Mouse (Mus musculus) midbrain, embryonic 13.5 days (tissue): ENCODE measurements around the gene Acsm1. TPM values are rescaled to one million over a fixed set of nuclear protein-coding genes. Genes with fewer than 3 reads are reported as not detected.
"Not testable (repeated sequence)": the region's sequence is repeated elsewhere in the genome, so short reads cannot be mapped to it uniquely, and the experiment has no call there.

Source experiments
- ATAC-seq: fragments of 200-750 bp; cut with Nextera tagmentation; 2 replicates; pipeline ENCODE4 v1.8.0; 2017; ENCODE audit warnings: mild to moderate bottlenecking, moderate TSS enrichment, moderate library complexity
- H3K27ac ChIP-seq: fragments of 300-500 bp; sonication (generic); 2 replicates; pipeline ENCODE4 v1.5.1; 2015; ENCODE audit warnings: inconsistent platforms, mild to moderate bottlenecking, moderate library complexity
- H3K27me3 ChIP-seq: fragments of 300-500 bp; sonication (generic); 2 replicates; pipeline ENCODE4 v1.6.1; 2015; ENCODE audit warnings: mild to moderate bottlenecking, inconsistent platforms
- H3K36me3 ChIP-seq: fragments of 300-500 bp; sonication (generic); 2 replicates; pipeline ENCODE4 v1.6.1; 2015; ENCODE audit warnings: mild to moderate bottlenecking, inconsistent platforms
- H3K4me1 ChIP-seq: fragments of 300-500 bp; sonication (generic); replicated peaks from 2 replicates; pipeline ENCODE4 v1.6.1; 2015; ENCODE audit warnings: inconsistent platforms
- H3K4me2 ChIP-seq: fragments of 300-500 bp; sonication (generic); replicated peaks from 2 replicates; pipeline ENCODE4 v1.6.1; 2015; ENCODE audit warnings: moderate library complexity, mild to moderate bottlenecking, inconsistent platforms
- H3K4me3 ChIP-seq: fragments of 300-500 bp; sonication (generic); replicated peaks from 2 replicates; pipeline ENCODE4 v1.5.1; 2015; ENCODE audit warnings: mild to moderate bottlenecking, inconsistent platforms
- H3K9ac ChIP-seq: fragments of 300-500 bp; sonication (generic); replicated peaks from 2 replicates; pipeline ENCODE4 v1.6.1; 2015; ENCODE audit warnings: mild to moderate bottlenecking, inconsistent platforms
- H3K9me3 ChIP-seq: fragments of 300-500 bp; sonication (generic); 2 replicates; pipeline ENCODE4 v1.6.1; 2016; ENCODE audit warnings: mild to moderate bottlenecking, inconsistent platforms
- WGBS: fragments of 180-500 bp; shearing (Covaris S2); methylation state at CpG from one replicate; pipeline ENCODE4 v1.1.7; 2015; 5-methylcytosine and 5-hydroxymethylcytosine counted together
- polyA plus RNA-seq: library from polyadenylated mRNA; unstranded; fragments of >200 nt; fragmentation: Nextera tagmentation; extraction: Ambion mirVana; gene quantifications from 2 replicates; pipeline ENCODE4 v1.2.1, GENCODE M21; 2015

The Acsm1 gene
- not detected in 2 replicates for polyA plus RNA-seq

- no peak within 1 kb of the TSS for H3K4me3 ChIP-seq
- H3K36me3 ChIP-seq, result no peaks in the 10 kb centered on the region
- no peak within 1 kb of the TSS for H3K27ac ChIP-seq
- H3K4me2 ChIP-seq, result no peak within 1 kb of the TSS
- no peaks in the 10 kb centered on the region for H3K9me3 ChIP-seq
- ATAC-seq, result no peak
- no peaks in the 10 kb centered on the region for H3K27me3 ChIP-seq
- 89% methylated on average over 5 of the region's 5 CpGs for WGBS
- H3K9ac ChIP-seq, result no peak within 1 kb of the TSS
- no peaks in the 10 kb centered on the region for H3K4me1 ChIP-seq
Observed at GRCm38 (mm10) chr7:119606664-119607076, at the start of gene Acsm1. TSS of gene Acsm1 (plus strand) at chr7:119607026.

- no peak for ATAC-seq
- H3K9me3 ChIP-seq, result no peaks in the 10 kb centered on the region
- H3K9ac ChIP-seq, result no peak overlapping the region
- H3K4me1 ChIP-seq, result no peaks in the 10 kb centered on the region
- H3K36me3 ChIP-seq, result no peaks in the 10 kb centered on the region
- H3K27me3 ChIP-seq, result no peaks in the 10 kb centered on the region
- no peak overlapping the region for H3K27ac ChIP-seq
- no peak overlapping the region for H3K4me3 ChIP-seq
- 88% methylated on average over 3 of the region's 3 CpGs for WGBS
- H3K4me2 ChIP-seq, result no peak overlapping the region
Observed at GRCm38 (mm10) chr7:119559789-119560451, 46.9 kb upstream of the Acsm1 start.

- H3K9ac ChIP-seq, result no peak overlapping the region
- H3K9me3 ChIP-seq, result no peaks in the 10 kb centered on the region
- H3K27me3 ChIP-seq, result no peaks in the 10 kb centered on the region
- no peak overlapping the region for H3K4me2 ChIP-seq
- H3K4me1 ChIP-seq, result no peaks in the 10 kb centered on the region
- H3K36me3 ChIP-seq, result no peaks in the 10 kb centered on the region
- no peak for ATAC-seq
- no peak overlapping the region for H3K4me3 ChIP-seq
- 86% methylated on average over 3 of the region's 3 CpGs for WGBS
- no peak overlapping the region for H3K27ac ChIP-seq
Observed at GRCm38 (mm10) chr7:119560452-119560835, 46.4 kb upstream of the Acsm1 start.

- H3K27ac ChIP-seq, result no peak overlapping the region
- H3K4me1 ChIP-seq, result no peaks in the 10 kb centered on the region
- no peaks in the 10 kb centered on the region for H3K27me3 ChIP-seq
- H3K4me3 ChIP-seq, result no peak overlapping the region
- H3K9ac ChIP-seq, result no peak overlapping the region
- no peak overlapping the region for H3K4me2 ChIP-seq
- no peak for ATAC-seq
- H3K36me3 ChIP-seq, result no peaks in the 10 kb centered on the region
- no peaks in the 10 kb centered on the region for H3K9me3 ChIP-seq
- 63% methylated on average over 4 of the region's 4 CpGs for WGBS
Observed at GRCm38 (mm10) chr7:119561441-119561840, 45.4 kb upstream of the Acsm1 start.

GRCm38 (mm10) chr7:119562476-119562875, 44.4 kb upstream of the Acsm1 start:
- not testable (repeated sequence) for H3K4me3 ChIP-seq, H3K9ac ChIP-seq, H3K4me1 ChIP-seq, H3K27me3 ChIP-seq, H3K36me3 ChIP-seq, H3K27ac ChIP-seq, H3K4me2 ChIP-seq, H3K9me3 ChIP-seq, ATAC-seq
- WGBS, result 86% methylated on average over 2 of the region's 2 CpGs

- ATAC-seq, result no peak
- H3K27ac ChIP-seq, result no peak overlapping the region
- 90% methylated on average over 3 of the region's 3 CpGs for WGBS
Observed at GRCm38 (mm10) chr7:119594530-119595107, 12.2 kb upstream of the Acsm1 start.

GRCm38 (mm10) chr7:119595306-119595705, 11.5 kb upstream of the Acsm1 start:
- no peak overlapping the region for H3K27ac ChIP-seq
- H3K4me2 ChIP-seq, result no peak overlapping the region
- H3K36me3 ChIP-seq, result no peaks in the 10 kb centered on the region
- H3K9ac ChIP-seq, result no peak overlapping the region
- H3K27me3 ChIP-seq, result no peaks in the 10 kb centered on the region
- no peaks in the 10 kb centered on the region for H3K9me3 ChIP-seq
- no peak for ATAC-seq
- H3K4me3 ChIP-seq, result no peak overlapping the region
- WGBS, result 44% methylated on average over 1 of the region's 1 CpGs
- no peaks in the 10 kb centered on the region for H3K4me1 ChIP-seq

More at GRCm38 (mm10) chr7:119594530-119595107, 12.2 kb upstream of the Acsm1 start:
- Histone ChIP-seq H3K27me3 (no peaks in the 10 kb centered on the region), H3K4me3 (no peak overlapping the region), H3K36me3 (no peaks in the 10 kb centered on the region), H3K9ac (no peak overlapping the region), H3K4me2 (no peak overlapping the region), H3K4me1 (no peaks in the 10 kb centered on the region), H3K9me3 (no peaks in the 10 kb centered on the region)

- H3K9me3 ChIP-seq, result no peaks in the 10 kb centered on the region
- H3K27me3 ChIP-seq, result no peaks in the 10 kb centered on the region
- no peaks in the 10 kb centered on the region for H3K4me1 ChIP-seq
- ATAC-seq, result no peak
- H3K4me3 ChIP-seq, result no peak overlapping the region
- H3K9ac ChIP-seq, result no peak overlapping the region
- 78% methylated on average over 2 of the region's 2 CpGs for WGBS
- H3K27ac ChIP-seq, result no peak overlapping the region
- H3K4me2 ChIP-seq, result no peak overlapping the region
- no peaks in the 10 kb centered on the region for H3K36me3 ChIP-seq
Observed at GRCm38 (mm10) chr7:119596536-119596935, 10.3 kb upstream of the Acsm1 start.

- H3K36me3 ChIP-seq, result no peaks in the 10 kb centered on the region
- WGBS, result 82% methylated on average over 2 of the region's 2 CpGs
- H3K9me3 ChIP-seq, result no peaks in the 10 kb centered on the region
- no peaks in the 10 kb centered on the region for H3K27me3 ChIP-seq
- no peak for ATAC-seq
- H3K9ac ChIP-seq, result no peak overlapping the region
- no peak overlapping the region for H3K27ac ChIP-seq
- H3K4me1 ChIP-seq, result no peaks in the 10 kb centered on the region
- no peak overlapping the region for H3K4me2 ChIP-seq
- no peak overlapping the region for H3K4me3 ChIP-seq
Observed at GRCm38 (mm10) chr7:119601195-119601953, 5.5 kb upstream of the Acsm1 start.

GRCm38 (mm10) chr7:119601954-119602317, 4.9 kb upstream of the Acsm1 start:
- H3K9me3 ChIP-seq, result no peaks in the 10 kb centered on the region

GRCm38 (mm10) chr7:119604903-119605483, 1.8 kb upstream of the Acsm1 start:
- H3K4me3 ChIP-seq, result no peak overlapping the region
- H3K27me3 ChIP-seq, result no peaks in the 10 kb centered on the region
- no peaks in the 10 kb centered on the region for H3K36me3 ChIP-seq
- 91% methylated on average over 2 of the region's 2 CpGs for WGBS
- ATAC-seq, result no peak
- H3K27ac ChIP-seq, result no peak overlapping the region
- no peak overlapping the region for H3K9ac ChIP-seq
- H3K9me3 ChIP-seq, result no peaks in the 10 kb centered on the region
- H3K4me1 ChIP-seq, result no peaks in the 10 kb centered on the region
- H3K4me2 ChIP-seq, result no peak overlapping the region

More at GRCm38 (mm10) chr7:119601954-119602317, 4.9 kb upstream of the Acsm1 start:
- Histone ChIP-seq H3K4me3 (no peak overlapping the region), H3K9ac (no peak overlapping the region), H3K4me1 (no peaks in the 10 kb centered on the region), H3K4me2 (no peak overlapping the region), H3K27me3 (no peaks in the 10 kb centered on the region), H3K27ac (no peak overlapping the region), H3K36me3 (no peaks in the 10 kb centered on the region)
- 92% methylated on average over 1 of the region's 1 CpGs for WGBS
- ATAC-seq, result no peak
